Mouse (Mus musculus): ENCODE results near the gene Abcc4.

Gene Abcc4

DNA sequence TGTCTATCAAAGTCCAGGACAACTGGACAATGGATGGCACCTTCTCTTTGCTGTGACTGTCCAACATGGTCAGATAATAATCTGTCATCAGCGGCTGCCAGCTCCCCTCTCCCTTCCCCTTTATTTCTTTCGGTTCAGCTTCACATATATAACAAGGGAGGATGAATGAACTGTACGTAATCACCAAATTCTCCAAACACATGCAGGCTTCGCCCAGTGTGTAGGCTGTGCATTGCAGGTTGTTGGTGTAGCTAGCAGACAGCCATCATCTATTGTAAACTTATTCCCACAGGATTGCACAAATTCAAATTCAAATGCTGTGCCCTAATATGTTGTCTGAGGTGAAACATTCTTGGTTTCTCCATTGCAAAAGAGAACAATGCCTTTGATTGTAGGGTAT, 271.2 kb downstream of the Abcc4 start:
- no peak for DNase-seq (ENCODE audit: low spot score)

- DNase-seq (ENCODE audit: low spot score): no peak
Observed at GRCm38 (mm10) chr14:118433848-118434247, 272.2 kb downstream of the Abcc4 start.

Data from embryo, embryonic 10 days (tissue).